Mouse (Mus musculus): ENCODE measurements around the gene Tmem59.

Gene Tmem59

DNA sequence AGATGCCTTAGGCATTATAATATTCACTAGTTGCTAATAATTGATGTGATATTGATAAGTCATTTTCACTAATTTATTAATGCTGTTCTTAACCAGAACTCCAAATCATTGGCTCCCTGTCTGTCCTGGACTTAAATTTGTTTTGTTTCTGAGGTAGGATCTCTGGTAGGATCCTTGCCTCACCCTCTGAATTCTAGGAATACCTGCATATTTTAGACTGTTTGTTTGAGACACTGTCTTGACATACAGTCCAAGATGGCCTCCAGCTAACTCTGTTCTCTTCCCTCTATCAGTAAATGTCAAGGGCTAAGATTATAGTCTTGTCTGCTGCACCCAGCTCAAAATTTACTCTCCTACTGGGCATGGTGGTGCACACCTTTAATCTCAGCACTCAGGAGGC is 2.5 kb downstream of the Tmem59 start:
- no peak for DNase-seq

DNA sequence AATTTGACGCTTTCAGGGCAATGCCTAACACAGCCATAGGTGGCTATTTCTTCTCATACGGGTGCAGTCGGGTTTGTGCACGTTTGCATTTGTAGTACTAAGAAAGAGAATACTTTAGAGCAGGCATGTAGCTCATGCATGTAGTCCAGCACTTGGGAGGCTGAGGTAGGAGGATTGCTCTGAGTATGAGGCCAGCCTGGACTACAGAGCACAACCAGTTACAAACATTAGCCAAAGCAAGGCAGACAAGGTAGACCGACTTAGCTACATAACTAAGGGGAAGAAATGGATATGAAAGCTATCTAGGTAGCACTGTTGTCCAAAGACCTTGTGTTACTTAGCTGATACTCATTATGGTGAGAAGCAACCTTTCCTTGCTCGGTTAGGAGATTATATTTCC is 3.7 kb downstream of the Tmem59 start:
- no peak for DNase-seq

DNA sequence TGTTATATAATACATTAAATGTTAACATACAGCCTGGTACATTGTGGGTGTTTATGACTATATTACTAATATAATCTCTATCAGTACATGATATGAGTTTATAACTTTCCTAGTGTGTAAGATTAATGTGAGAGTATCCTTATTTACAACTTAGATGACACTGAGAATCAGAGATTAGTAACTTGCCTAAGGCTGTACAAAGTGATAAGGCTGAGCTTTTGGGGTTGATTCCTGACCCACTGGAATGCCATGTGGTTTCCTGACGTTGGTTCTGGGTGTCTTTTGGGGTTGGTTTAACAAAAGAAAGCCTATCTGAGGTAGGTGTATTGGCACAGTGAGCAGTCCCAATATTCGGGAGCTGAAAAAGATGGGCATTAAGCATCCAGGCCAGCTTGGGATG is 4.6 kb downstream of the Tmem59 start:
- no peak for DNase-seq

DNA sequence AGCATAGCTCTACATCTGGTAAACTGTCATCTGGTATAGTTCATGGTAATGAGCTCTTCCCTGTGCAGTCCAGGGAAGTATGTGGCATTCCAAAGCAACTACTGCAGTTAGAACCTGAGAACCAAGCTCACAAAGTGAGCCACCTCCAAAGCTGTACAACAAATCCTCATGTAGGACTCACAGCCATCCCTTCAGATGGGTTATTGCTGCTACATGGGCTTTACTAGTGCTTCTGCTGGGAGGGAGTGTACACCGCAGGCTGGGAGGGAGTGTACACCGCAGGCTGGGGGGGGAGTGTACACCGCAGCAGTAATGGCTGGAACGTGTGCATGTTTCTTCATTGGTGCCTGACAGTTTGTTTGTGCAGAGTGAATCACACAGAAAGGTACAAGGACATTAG is 5.0 kb downstream of the Tmem59 start:
- no peak for DNase-seq

DNA sequence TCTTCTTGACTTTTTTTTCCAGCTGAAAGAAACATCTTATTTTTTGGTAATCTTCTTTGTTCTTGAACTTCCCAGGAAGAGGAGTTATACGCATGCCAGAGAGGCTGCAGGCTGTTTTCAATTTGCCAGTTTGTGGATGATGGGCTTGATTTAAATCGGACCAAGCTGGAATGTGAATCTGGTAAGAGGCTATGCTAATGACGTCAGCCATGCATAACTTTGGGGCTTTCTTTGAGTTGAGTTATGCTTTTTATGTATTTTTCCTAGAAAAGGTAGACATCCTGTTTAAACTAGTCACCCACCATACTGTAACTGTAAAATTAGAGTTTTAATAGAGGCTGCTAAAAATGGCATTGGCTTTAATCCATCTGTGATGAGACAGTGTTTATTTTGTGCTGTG is 7.5 kb downstream of the Tmem59 start:
- DNase-seq: no peak

DNA sequence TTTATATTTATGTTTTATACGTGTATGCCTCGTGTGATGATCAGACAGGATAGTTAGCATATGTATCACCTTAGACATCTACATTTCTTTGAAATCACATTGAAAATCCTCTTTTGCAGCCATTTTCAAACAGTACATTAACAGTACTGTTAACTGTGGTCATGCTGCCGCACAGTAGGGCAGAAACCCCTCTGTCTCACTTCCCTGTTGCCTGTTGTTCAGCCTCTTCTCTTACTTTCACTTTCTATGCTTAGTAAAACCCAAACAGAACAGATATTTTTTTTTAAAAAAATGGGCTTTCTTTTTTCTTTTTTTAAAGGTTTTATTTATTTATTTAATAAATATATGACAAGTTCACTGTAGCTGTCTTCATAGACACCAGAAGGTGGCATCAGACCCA is 15.6 kb downstream of the Tmem59 start:
- no peak for DNase-seq

DNA sequence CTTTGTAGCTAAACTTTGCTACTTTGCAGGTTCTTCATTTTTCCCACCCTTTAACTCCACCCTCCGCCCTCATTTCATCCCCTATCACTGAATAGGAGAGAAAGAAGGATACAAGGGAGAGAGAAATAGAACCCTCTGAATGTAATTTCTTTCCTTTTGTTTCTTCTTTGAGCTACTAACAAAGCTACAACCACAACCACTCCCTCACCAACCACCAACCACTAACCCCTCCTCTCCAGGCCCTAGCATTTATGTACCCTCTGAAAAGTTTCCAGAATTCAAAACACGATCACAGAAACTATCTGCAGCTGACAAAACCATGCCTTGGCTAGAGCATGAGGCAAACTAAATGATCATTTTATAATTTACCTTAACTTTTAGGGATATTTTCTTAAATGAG is 18.3 kb downstream of the Tmem59 start:
- DNase-seq: no peak

DNA sequence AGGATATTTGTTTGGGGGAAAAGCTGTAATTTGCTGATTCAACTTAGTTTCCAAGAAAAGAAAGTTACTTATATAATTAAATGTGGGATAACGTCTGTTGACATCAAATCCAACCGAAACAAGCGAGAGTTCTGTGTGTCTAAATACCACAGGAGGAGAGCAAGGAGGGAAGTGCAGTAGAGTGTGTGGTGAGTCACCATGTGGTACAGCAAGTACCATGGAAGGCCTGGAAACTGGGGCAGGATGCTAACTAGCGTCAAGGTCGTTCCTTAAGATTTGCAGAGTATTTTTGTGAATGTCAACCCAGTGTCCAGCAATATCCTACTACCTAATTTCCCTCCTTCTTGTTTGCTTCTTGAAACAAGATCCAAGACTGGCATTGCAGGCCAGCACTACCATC is 19.9 kb downstream of the Tmem59 start:
- no peak for DNase-seq

DNA sequence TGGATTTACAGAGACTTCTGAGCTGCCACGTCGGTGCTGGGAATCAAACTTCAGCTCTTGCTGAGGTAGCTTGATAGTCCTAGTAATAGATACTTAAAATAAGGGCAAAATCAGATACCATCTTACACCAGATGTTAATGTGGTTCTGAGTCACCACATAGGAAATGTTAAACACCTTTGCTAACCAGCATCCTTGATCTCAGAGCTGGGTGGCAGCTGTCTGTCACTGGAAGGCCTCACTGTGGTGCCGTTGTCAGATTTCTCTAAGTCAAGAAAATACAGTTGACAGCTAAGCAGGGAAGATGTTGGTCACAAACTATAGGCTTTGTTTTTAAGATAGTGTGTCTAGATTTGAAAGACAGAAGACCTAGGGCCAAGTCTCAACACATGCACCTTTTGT is 23.6 kb downstream of the Tmem59 start:
- DNase-seq: no peak

DNA sequence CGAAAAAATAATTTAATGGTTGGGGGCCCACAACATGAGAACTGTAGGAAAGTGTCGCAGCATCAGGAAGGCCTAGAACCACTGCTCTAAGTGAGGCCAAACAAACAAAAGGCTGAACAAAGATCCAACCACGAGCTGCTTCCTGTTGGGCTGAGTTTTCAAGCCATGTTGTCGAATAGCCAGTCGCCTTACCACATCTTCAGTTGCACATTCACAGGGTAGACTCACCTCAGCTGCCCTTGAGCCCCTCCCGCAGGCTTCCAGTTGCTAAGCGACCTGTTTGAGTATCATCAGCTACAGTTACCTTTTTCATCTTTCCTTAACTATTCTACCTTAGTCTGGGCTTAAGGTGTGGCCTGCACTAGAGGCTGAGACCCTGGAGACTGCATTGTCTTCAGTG is 24.8 kb downstream of the Tmem59 start:
- no peak for DNase-seq

DNA sequence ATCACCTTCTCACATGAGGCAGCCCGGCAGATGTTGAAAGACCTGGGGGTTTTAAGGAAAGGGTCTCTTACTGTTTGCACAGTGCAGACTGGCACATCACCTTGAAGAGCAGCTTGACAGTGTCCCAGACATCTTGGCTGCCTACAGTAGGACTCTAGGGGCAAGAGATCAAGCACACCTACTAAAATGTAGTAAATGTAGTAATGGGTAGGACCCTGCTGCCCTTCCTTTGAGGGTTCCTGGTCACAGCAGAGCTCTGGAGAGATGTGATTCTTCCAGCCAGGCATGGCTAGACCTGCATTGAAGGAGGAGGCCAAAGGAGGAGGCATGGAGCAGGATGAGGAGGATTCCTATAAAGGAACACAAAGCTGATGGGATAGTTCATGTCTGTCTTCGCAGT is 28.8 kb downstream of the Tmem59 start:
- DNase-seq: no peak

DNA sequence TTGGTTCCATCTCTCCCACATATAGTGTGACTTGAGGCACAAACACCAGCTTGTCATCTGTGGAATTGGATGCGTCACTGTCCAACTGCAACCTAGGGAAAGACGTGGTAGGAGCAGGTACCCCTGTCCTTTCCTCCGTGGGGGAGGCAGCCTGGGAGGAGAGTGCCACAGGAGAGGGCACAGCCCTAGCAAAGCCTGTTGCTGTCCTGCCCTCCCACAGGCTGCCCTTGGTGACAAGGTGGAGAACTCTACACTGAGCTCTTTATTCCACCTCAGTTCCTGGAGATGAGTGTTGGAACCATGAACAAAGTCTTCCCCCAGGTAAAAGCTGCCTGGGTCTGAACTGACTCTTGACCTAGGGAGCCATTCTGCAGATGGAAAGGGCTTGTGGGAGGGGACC is 30.7 kb downstream of the Tmem59 start, which contains the start of gene Ldlrad1:
TSS of gene Ldlrad1 (plus strand) at position 301 of the 400 bp plus-strand sequence.
- no peak for DNase-seq

DNA sequence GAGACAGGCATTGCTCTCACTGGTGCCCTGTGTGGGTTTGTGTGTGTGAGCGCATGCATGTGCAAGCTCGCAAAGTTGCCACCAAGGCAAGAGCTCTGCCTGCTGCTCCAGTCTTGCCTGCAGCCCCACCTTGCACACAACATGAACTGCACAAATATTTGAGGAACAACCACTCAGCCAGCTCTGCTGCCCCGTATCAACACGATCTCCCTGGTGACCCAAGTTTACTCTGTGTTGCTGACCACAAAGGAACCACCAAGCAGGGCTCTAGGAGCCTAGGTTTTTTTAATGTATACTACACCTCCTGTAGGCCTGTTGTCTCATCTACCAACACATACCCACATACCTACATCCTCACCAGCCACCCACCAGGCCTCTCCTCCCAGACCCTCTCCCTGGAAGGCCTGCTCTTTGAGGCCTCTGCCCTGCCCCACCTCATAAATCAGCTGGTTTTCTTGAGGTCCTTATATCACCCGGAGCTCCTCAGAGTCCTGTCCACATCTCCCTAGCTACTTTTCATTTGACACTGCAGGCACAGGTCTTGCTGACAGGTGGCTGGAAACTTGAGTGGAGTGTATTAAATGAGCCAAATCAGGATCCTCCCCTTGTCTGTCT is 32.4 kb downstream of the Tmem59 start:
- DNase-seq: no peak

DNA sequence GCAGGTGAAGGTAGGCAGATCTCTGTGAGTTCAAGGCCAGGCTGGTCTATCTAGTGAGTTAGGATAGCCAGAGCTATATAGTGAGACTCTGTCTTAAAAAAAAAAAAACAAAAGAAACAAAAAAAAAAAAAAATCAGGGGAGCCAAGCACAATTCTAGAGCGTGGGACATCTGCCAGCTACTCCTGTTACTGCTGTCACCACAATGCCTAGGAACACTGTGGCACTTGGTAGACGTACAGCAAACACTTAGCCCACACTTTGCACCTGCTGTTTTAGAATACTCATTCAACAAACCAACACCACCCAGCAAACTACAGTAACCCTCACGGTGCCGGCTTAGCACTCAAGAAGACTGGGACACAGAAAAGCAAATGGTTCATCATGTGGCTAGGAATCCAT is 33.3 kb downstream of the Tmem59 start:
- DNase-seq: no peak

DNA sequence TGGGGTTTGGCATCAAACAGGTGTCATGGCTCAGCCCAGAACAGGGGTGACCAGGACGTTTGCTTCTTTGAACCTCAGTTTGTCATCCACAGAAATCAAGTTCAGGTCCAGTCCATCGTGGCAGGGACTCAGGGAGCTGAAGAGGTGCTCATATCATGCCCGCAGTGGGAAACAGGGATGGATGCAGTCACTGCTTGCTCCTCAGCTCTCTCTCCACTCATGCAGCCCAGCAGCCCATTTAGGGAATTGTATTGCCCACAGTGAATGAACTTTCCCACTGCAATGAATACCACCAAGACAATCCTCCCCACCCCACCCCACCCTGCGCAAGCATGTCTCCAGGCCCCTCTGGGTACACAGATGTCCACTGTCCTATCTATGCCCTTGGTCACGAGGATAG is 33.7 kb downstream of the Tmem59 start:
- no peak for DNase-seq

DNA sequence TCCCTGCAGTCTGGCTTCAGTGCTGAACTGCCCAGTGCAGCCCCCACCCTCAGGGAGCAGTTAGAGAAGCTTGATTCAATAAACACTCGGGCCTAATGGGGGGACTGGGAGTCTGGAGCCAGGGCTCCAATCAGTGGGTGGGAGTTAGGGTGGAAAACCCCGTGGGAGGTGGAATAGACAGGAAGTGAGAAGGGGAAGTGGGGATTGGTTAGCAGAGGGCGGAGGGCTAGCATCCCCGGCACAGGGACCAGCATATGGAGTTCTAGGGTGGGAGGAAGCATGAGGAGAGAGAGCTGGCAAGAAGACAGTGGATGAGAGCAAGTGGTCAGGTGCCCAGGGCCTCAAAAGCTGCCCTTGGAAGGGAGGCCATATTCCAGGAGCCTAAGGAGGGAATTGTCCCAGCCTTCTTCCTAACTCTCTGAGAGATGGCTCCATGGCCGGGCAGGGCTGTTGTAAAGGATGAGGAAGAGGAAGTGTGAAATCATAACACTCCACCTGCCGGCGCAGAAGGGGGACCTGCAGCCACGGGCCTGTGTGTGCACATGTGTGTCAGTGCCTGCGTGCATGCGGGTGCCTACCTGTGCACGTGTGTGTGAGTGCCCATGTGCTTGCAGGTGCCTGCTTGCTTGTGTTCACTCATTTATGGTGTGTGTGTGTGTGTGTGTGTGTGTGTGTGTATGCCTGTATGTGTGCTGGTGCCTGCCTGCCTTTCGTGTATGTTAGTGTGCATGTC is 35.2 kb downstream of the Tmem59 start:
- no peak for DNase-seq

DNA sequence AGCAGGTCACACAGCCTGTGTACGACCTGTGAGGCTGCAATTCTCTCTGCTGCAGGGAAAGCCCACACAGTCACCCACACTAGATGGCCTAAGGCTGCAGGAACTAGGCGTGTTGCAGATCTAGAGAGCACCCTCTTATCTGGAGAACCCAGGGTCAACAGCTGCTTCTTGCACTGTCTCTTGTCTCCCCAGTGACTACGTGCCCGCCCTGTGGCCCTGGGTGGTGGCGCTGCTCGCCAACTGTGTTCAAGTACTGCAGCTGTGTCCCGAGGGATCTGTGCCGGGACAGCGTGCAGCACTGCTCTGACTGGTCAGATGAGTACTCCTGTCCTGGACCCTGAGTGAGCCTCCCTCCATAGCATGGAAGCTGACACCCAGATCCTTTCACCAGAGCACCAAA is 39.4 kb downstream of the Tmem59 start:
- no peak for DNase-seq

DNA sequence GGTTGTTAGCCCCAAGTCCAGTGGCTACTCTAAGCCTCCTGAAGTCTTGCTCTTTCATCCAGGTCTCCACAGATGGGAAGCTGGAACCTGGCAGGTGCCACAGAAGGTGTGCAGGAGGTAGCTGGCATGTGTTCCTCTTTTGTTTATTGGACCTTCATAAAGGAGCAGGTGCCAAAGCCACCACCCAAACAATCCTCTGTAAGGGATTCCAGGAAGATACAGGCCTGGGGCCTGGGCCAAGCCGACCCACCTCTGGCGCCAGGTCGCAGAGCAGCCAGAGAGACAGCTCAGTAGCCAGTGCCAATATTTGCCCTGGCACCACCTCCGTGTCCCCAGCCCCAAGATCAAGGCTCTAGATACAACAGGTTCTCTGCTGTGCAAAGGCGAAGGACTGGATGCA is 43.3 kb downstream of the Tmem59 start:
- DNase-seq: no peak

DNA sequence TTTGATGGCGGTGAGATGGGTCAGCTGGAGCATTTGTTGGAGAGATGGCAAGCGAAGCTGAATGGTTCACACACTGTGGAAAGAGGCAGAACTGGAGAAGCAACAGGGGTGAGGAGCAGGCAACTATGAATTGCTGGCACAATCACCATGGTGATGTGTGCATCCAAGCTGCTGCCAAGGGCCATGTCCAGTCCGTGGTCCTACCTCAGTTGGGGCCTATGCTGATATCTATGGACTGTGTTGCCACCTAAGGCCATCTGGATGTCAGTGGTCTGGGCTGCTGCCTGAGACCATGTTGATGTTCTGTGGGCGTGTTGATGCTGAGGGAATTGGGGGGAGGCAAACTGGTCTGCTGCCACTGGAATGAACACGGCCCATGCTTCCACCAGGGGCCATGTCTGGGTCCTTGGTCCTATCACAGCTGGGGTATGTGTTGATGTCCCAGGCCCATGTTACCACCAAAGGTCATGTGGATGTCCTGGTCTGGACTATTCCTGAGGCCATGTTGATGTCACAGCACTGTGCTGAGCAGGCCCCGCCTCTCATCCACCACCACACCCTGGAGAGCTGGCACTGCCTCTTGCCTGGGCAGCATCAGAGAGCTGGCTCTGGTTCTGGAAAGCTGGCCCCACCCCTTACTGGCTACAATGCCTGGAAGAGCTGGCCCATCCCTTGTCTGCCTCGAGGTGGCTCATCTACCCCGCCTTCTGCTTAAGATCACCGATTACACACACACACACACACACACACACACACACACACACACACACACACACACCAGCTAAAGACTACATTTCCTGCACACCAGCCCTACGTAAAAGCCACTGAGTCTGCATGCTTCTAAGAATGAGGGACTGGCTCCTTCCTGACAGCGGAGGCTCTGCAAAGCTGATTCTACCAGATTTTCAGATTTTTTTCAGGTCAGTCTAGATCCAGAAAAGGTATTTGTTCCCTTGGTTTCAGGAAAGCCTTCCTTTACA is 45.3 kb downstream of the Tmem59 start:
- DNase-seq: no peak

DNA sequence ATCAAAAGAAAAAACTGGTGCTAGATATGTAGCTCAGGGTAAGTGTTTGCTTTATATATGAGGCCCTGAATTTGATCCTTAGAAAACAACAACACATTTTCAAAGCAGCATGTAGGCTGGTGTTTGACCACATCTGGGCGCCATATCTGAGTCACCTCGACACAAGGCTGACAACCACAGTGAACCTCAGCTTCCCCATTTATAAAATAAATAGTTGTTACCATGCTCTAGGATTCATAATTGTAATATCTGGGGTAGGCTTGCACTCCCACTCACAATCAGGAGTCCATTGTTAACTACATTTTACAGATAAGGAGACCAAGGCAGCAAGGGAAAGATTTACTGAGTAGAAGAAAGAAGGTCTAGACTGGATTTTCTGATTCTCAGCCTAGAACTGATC is 48.1 kb downstream of the Tmem59 start:
- DNase-seq: no peak

DNA sequence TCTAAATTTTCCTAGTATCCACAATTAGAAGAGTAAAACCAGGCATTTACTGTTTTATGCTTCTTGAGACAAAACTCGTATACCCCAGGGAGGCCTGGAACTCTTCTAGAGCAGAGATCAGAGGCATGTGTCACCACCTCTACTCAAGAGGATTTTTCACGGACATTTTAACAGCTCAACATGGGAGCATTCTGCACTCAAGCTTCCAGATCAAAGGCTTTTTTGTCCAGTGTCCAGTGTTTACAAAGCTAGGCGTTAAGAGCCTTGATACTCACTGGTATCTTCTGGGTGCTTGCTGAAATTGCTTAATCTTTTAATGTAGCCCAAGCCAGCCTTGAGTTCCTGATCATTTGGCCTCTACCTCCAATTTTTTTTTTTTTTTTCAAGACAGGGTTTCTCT is 54.0 kb downstream of the Tmem59 start:
- no peak for DNase-seq

DNA sequence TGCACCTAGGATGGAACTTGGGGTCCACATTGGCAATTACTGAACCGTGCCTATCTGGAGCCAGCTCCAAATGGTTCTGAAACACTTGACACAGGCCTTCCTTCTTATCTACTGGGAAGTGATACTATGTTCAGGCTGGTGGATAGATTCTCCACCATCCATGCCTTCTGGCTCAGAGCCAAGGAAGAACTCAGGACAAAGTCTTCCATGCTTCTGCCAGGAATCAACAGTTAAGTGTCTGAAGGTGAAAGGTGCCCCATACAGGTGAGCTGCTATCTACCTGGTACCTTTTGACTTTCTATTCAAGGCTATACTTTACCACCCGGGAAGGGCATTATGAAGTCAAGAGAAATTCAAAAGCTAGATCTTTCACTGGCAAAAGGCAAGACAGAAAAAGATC is 60.1 kb downstream of the Tmem59 start:
- DNase-seq: no peak

DNA sequence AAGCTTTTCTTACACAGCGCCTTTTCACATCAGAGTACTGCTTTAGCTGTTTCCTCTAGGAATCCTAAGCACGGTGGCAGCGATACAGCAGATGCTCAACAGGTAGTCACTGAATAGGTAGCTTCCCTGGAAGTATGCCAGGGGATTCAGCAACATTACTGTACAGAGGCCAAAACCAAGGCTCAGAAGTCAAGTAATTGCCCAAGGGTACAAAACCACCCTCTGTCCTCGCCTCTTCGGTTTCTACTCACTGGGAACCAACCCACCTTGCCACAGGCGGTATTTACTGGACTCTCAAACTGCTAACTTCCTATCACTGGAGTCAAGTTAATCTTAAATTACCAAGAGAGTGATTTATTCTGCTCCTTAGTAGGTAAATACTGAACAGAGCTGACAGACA is 62.0 kb downstream of the Tmem59 start:
- DNase-seq: no peak

Data from kidney, adult 8-10 months (tissue).